Mouse (Mus musculus): Measurements from ENCODE around the gene Ss18l1. TPM values are rescaled to one million over a fixed set of nuclear protein-coding genes. Genes with fewer than 3 reads are reported as not detected.

Ss18l1 gene
- total and polyA plus RNA-seq, 3 experiments = 2.0 to 3.0 (median 2.1) TPM

GRCm38 (mm10) chr2:180071671-180072070 is 29.4 kb downstream of the Ss18l1 start:
- in situ Hi-C loops (cut with MboI; ENCODE audit: low pct_ligation_motif_present, low pct_unique_long_range_greater_than_20kb, low sequenced_read_pairs) = no loop called here
- H3K4me2 ChIP-seq (ENCODE audit: insufficient read depth, low read depth, poor library complexity, severe bottlenecking) = no peak overlapping the region
- dilution Hi-C loops (cut with MboI; ENCODE audit: extremely low pct_ligation_motif_present, extremely low pct_unique_long_range_greater_than_20kb, low sequenced_read_pairs) = loop anchor here (25.0 kb wide), 1 partner anchor 159 kb away; no protein-coding TSS in a partner anchor
- H3K27me3 ChIP-seq (replicated peaks) = no peaks in the 10 kb centered on the region
- H3K4me1 ChIP-seq (ENCODE audit: control insufficient read depth in 1 of 2, insufficient read depth in 2 of 2) = peaks cover 10 to 22% of the 10 kb centered on the region in 2 experiments
- peaks cover 14 to 42% of the 10 kb centered on the region in 2 experiments for H3K36me3 ChIP-seq (replicated peaks in 1 of 2; ENCODE audit: control insufficient read depth in 1 of 2, insufficient read depth in 1 of 2, low read length in 1 of 2)
- no peak overlapping the region for H3K27ac ChIP-seq (ENCODE audit: insufficient read depth, low read depth)
- no peak for TF ChIP-seq PAX5 (IDR thresholded peaks at IDR 0.05; ENCODE audit: low read length)
- TF ChIP-seq ZMIZ1 (IDR thresholded peaks at IDR 0.05; ENCODE audit: low read depth, low read length) = no peak
- TF ChIP-seq CHD2 (IDR thresholded peaks at IDR 0.05; ENCODE audit: low read length) = no peak
- no peaks in the 10 kb centered on the region for H3K9me3 ChIP-seq (replicated peaks; ENCODE audit: low read length)
- peak overlapping the region in 1 of 3 experiments; percentile 92 for H3K4me3 ChIP-seq (replicated peaks in 1 of 3; ENCODE audit: low read depth in 2 of 3, low read length in 2 of 3, poor library complexity in 1 of 3)
- DNase-seq (ENCODE audit: extremely low read depth) = no peak
- H3K9ac ChIP-seq (ENCODE audit: insufficient read depth, low read depth) = no peak overlapping the region; the same call in 1 of the 2 replicates
- peaks cover 4% of the 10 kb centered on the region; the same call in 1 of the 2 replicates for H3K79me2 ChIP-seq (replicated peaks; ENCODE audit: control insufficient read depth, extremely low read depth, insufficient read depth, poor library complexity, severe bottlenecking)

GRCm38 (mm10) chr2:180072886-180073285 is 30.6 kb downstream of the Ss18l1 start:
- H3K36me3 ChIP-seq (replicated peaks in 1 of 2; ENCODE audit: control insufficient read depth in 1 of 2, insufficient read depth in 1 of 2, low read length in 1 of 2) = peaks cover 6 to 44% of the 10 kb centered on the region in 2 experiments
- no peak overlapping the region for H3K4me3 ChIP-seq (replicated peaks in 1 of 3; ENCODE audit: low read depth in 2 of 3, low read length in 2 of 3, poor library complexity in 1 of 3)
- no peak overlapping the region for H3K4me2 ChIP-seq (ENCODE audit: insufficient read depth, low read depth, poor library complexity, severe bottlenecking)
- no peak for DNase-seq (ENCODE audit: extremely low read depth)
- no peaks in the 10 kb centered on the region for H3K27me3 ChIP-seq (replicated peaks)
- dilution Hi-C loops (cut with MboI; ENCODE audit: extremely low pct_ligation_motif_present, extremely low pct_unique_long_range_greater_than_20kb, low sequenced_read_pairs) (loop anchor here (25.0 kb wide), 1 partner anchor 161 kb away; no protein-coding TSS in a partner anchor), in situ Hi-C loops (cut with MboI; ENCODE audit: low pct_ligation_motif_present, low pct_unique_long_range_greater_than_20kb, low sequenced_read_pairs) (no loop called here)
- H3K9ac ChIP-seq (ENCODE audit: insufficient read depth, low read depth) = no peak overlapping the region
- no peak overlapping the region for H3K27ac ChIP-seq (ENCODE audit: insufficient read depth, low read depth)
- peaks cover 4% of the 10 kb centered on the region; the same call in 1 of the 2 replicates for H3K79me2 ChIP-seq (replicated peaks; ENCODE audit: control insufficient read depth, extremely low read depth, insufficient read depth, poor library complexity, severe bottlenecking)
- H3K9me3 ChIP-seq (replicated peaks; ENCODE audit: low read length) = no peaks in the 10 kb centered on the region
- TF ChIP-seq ETS1 (conservative IDR thresholded peaks at IDR 0.05; ENCODE audit: low read depth, low read length) = no peak
- no peak for TF ChIP-seq MAZ (IDR thresholded peaks at IDR 0.05; ENCODE audit: low read depth, low read length)
- TF ChIP-seq CHD2 (IDR thresholded peaks at IDR 0.05; ENCODE audit: low read length) = no peak
- TF ChIP-seq CTCF (conservative IDR thresholded peaks at IDR 0.05 in 1 of 2, IDR thresholded peaks at IDR 0.05 in 1 of 2; ENCODE audit: low read depth in 2 of 2, low read length in 2 of 2) = no peak
- TF ChIP-seq TCF12 (IDR thresholded peaks at IDR 0.05; ENCODE audit: low read depth, low read length) = no peak
- no peak for TF ChIP-seq BHLHE40 (IDR thresholded peaks at IDR 0.05; ENCODE audit: low read depth, low read length)
- TF ChIP-seq ZC3H11A (IDR thresholded peaks at IDR 0.05; ENCODE audit: low read depth, low read length) = no peak
- TF ChIP-seq CHD1 (IDR thresholded peaks at IDR 0.05; ENCODE audit: low read depth, low read length) = no peak
- TF ChIP-seq MAFK (IDR thresholded peaks at IDR 0.05; ENCODE audit: insufficient replicate concordance, low read length) = no peak
- TF ChIP-seq RCOR1 (conservative IDR thresholded peaks at IDR 0.05; ENCODE audit: low read depth, low read length) = no peak
- TF ChIP-seq PAX5 (IDR thresholded peaks at IDR 0.05; ENCODE audit: low read length) = no peak
- TF ChIP-seq JUN (IDR thresholded peaks at IDR 0.05; ENCODE audit: insufficient read depth, low read depth, low read length) = no peak
- no peak for TF ChIP-seq ZKSCAN1 (IDR thresholded peaks at IDR 0.05; ENCODE audit: borderline replicate concordance, low read depth, low read length)
- TF ChIP-seq IRF4 (IDR thresholded peaks at IDR 0.05; ENCODE audit: low read depth, low read length) = no peak
- TF ChIP-seq UBTF (IDR thresholded peaks at IDR 0.05; ENCODE audit: low read depth, low read length) = no peak
- no peak for TF ChIP-seq MYC (IDR thresholded peaks at IDR 0.05; ENCODE audit: low read depth, low read length)
- no peak for TF ChIP-seq MAX (IDR thresholded peaks at IDR 0.05; ENCODE audit: low read length)
- peaks cover 10 to 22% of the 10 kb centered on the region in 2 experiments for H3K4me1 ChIP-seq (ENCODE audit: control insufficient read depth in 1 of 2, insufficient read depth in 2 of 2)
